Mouse (Mus musculus) limb, embryonic 11.5 days (tissue): ENCODE data around the gene Serbp1. TPM values are rescaled to one million over a fixed set of nuclear protein-coding genes. Genes with fewer than 3 reads are reported as not detected.

Experiments
- ATAC-seq: fragments of 200-750 bp; cut with Nextera tagmentation; 2 replicates; pipeline ENCODE4 v1.8.0; 2017; ENCODE audit warnings: low read depth; ENCODE audit not compliant: insufficient number of reproducible peaks, low FRiP score, low TSS enrichment
- DNase-seq: peaks from one replicate; pipeline ENCODE4 v3.0.0-alpha.2; 2015; ENCODE audit warnings: low spot score
- H3K27ac ChIP-seq: fragments of 300-500 bp; sonication (generic); replicated peaks from 2 replicates; pipeline ENCODE4 v1.5.1; 2014; ENCODE audit warnings: low read depth, mild to moderate bottlenecking, low read length
- H3K27me3 ChIP-seq: fragments of 300-500 bp; sonication (generic); 2 replicates; pipeline ENCODE4 v1.6.1; 2014; ENCODE audit warnings: mild to moderate bottlenecking, low read length, mixed read lengths; ENCODE audit not compliant: control insufficient read depth, insufficient read depth
- H3K36me3 ChIP-seq: fragments of 300-500 bp; sonication (generic); 2 replicates; pipeline ENCODE4 v1.6.1; 2014; ENCODE audit warnings: mild to moderate bottlenecking, low read length, moderate library complexity, mixed read lengths; ENCODE audit not compliant: control insufficient read depth, insufficient read depth
- H3K4me1 ChIP-seq: fragments of 300-500 bp; sonication (generic); 2 replicates; pipeline ENCODE4 v1.6.1; 2014; ENCODE audit warnings: low read length, mixed read lengths; ENCODE audit not compliant: control insufficient read depth, insufficient read depth
- H3K4me2 ChIP-seq: fragments of 300-500 bp; sonication (generic); 2 replicates; pipeline ENCODE4 v1.6.1; 2014; ENCODE audit warnings: low read depth, mild to moderate bottlenecking, moderate library complexity; ENCODE audit not compliant: severe bottlenecking
- H3K4me3 ChIP-seq: fragments of 300-500 bp; sonication (generic); 2 replicates; pipeline ENCODE4 v1.5.1; 2014; ENCODE audit warnings: low read depth, low read length
- H3K9ac ChIP-seq: fragments of 300-500 bp; sonication (generic); 2 replicates; pipeline ENCODE4 v1.6.1; 2014; ENCODE audit warnings: mild to moderate bottlenecking, low read length
- H3K9me3 ChIP-seq: fragments of 300-500 bp; sonication (generic); 2 replicates; pipeline ENCODE4 v1.6.1; 2016; ENCODE audit warnings: low read length; ENCODE audit not compliant: control insufficient read depth
- WGBS: fragments of 180-500 bp; shearing (Covaris S2); extraction: QIAGEN DNeasy Blood & Tissue Kit; methylation state at CpG from one replicate; pipeline ENCODE4 v1.1.7; 2014; 5-methylcytosine and 5-hydroxymethylcytosine counted together
- polyA plus RNA-seq: library from polyadenylated mRNA; unstranded; fragments of >200 nt; fragmentation: Nextera tagmentation; extraction: Ambion mirVana; gene quantifications from 2 replicates; pipeline ENCODE4 v1.2.1, GENCODE M21; 2014

Serbp1 gene
- polyA plus RNA-seq, 1 experiment from 2014 or later: 639 TPM

DNA sequence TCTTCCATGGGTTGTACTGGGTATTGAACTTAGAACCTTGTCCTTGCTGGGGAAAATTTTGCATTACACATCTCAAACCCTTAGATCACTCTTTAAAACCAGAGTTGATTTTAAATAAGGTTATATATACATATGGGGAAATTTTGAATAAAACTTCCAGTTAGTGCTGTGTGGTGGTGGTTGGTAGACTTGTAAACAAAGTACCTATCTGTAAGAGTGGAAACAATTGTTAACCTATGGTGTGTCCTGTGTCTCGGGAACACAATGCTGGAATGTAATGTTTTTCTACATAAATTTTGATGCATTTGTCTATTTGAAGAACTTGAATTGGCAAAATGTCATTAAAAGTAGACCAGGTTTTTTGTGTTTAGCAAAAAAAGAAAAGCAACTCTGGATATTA lies 31.0 kb downstream of the Serbp1 start:
- ATAC-seq: no peak
- WGBS: 19% methylated on average over 1 of the region's 1 CpGs
- H3K9me3 ChIP-seq: no peaks in the 10 kb centered on the region
- DNase-seq: no peak
- peak overlapping the region; percentile 24 for H3K4me3 ChIP-seq
- peaks cover 3% of the 10 kb centered on the region; the same call in 1 of the 2 replicates for H3K36me3 ChIP-seq
- H3K27me3 ChIP-seq: no peaks in the 10 kb centered on the region
- no peaks in the 10 kb centered on the region for H3K4me1 ChIP-seq
- no peak overlapping the region for H3K27ac ChIP-seq
- peak overlapping the region; percentile 72 for H3K4me2 ChIP-seq
- no peak overlapping the region for H3K9ac ChIP-seq

- Histone ChIP-seq H3K27ac (no peak overlapping the region), H3K4me1 (no peaks in the 10 kb centered on the region), H3K27me3 (no peaks in the 10 kb centered on the region), H3K4me3 (peak overlapping the region; percentile 24), H3K4me2 (peak overlapping the region; percentile 72), H3K9ac (no peak overlapping the region), H3K9me3 (no peaks in the 10 kb centered on the region), H3K36me3 (peaks cover 3% of the 10 kb centered on the region; the same call in 1 of the 2 replicates)
- DNase-seq (no peak), ATAC-seq (no peak)
- 59% methylated on average over 2 of the region's 2 CpGs for WGBS
These were observed 31.5 kb downstream of the Serbp1 start for GRCm38 (mm10) chr6:67269459-67269858.

GRCm38 (mm10) chr6:67277944-67278343 lies 40.0 kb downstream of the Serbp1 start:
- H3K36me3 ChIP-seq: peaks cover 4% of the 10 kb centered on the region; the same call in 1 of the 2 replicates
- WGBS: 86% methylated on average over 5 of the region's 5 CpGs

GRCm38 (mm10) chr6:67281614-67282197 lies 43.7 kb downstream of the Serbp1 start:
- Histone ChIP-seq H3K4me2 (no peak overlapping the region), H3K27ac (no peak overlapping the region), H3K9me3 (no peaks in the 10 kb centered on the region), H3K4me1 (no peaks in the 10 kb centered on the region), H3K27me3 (no peaks in the 10 kb centered on the region), H3K4me3 (no peak overlapping the region), H3K36me3 (peaks cover 3% of the 10 kb centered on the region; the same call in 1 of the 2 replicates), H3K9ac (no peak overlapping the region)
- DNase-seq (no peak), ATAC-seq (no peak)
- 71% methylated on average over 9 of the region's 9 CpGs for WGBS

More at GRCm38 (mm10) chr6:67277944-67278343, 40.0 kb downstream of the Serbp1 start:
- DNase-seq (no peak), ATAC-seq (no peak)
- no peak overlapping the region for H3K9ac ChIP-seq
- H3K27ac ChIP-seq: no peak overlapping the region
- no peaks in the 10 kb centered on the region for H3K9me3 ChIP-seq
- no peak overlapping the region for H3K4me3 ChIP-seq
- H3K4me1 ChIP-seq: no peaks in the 10 kb centered on the region
- H3K27me3 ChIP-seq: no peaks in the 10 kb centered on the region
- no peak overlapping the region for H3K4me2 ChIP-seq

GRCm38 (mm10) chr6:67282897-67283296 lies 44.9 kb downstream of the Serbp1 start:
- no peak overlapping the region for H3K4me3 ChIP-seq
- H3K9me3 ChIP-seq: no peaks in the 10 kb centered on the region
- no peak for DNase-seq
- no peaks in the 10 kb centered on the region for H3K27me3 ChIP-seq
- no peaks in the 10 kb centered on the region for H3K4me1 ChIP-seq
- no peak overlapping the region for H3K4me2 ChIP-seq
- no peak overlapping the region for H3K27ac ChIP-seq
- ATAC-seq: no peak
- H3K36me3 ChIP-seq: peaks cover 3% of the 10 kb centered on the region; the same call in 1 of the 2 replicates
- no peak overlapping the region for H3K9ac ChIP-seq
- 96% methylated on average over 1 of the region's 1 CpGs for WGBS

- no peak for ATAC-seq
These were observed 54.2 kb downstream of the Serbp1 start for GRCm38 (mm10) chr6:67292042-67292623.

GRCm38 (mm10) chr6:67296126-67296525 lies 58.1 kb downstream of the Serbp1 start:
- no peaks in the 10 kb centered on the region; the same call in 1 of the 2 replicates for H3K36me3 ChIP-seq
- ATAC-seq: no peak
- 45% methylated on average over 5 of the region's 5 CpGs for WGBS

More at GRCm38 (mm10) chr6:67292042-67292623, 54.2 kb downstream of the Serbp1 start:
- H3K4me1 ChIP-seq: no peaks in the 10 kb centered on the region
- no peak overlapping the region for H3K9ac ChIP-seq
- H3K4me3 ChIP-seq: no peak overlapping the region
- H3K27me3 ChIP-seq: no peaks in the 10 kb centered on the region
- H3K9me3 ChIP-seq: no peaks in the 10 kb centered on the region
- no peaks in the 10 kb centered on the region; the same call in 1 of the 2 replicates for H3K36me3 ChIP-seq
- no peak overlapping the region for H3K27ac ChIP-seq
- DNase-seq: no peak
- WGBS: 84% methylated on average over 5 of the region's 5 CpGs
- H3K4me2 ChIP-seq: no peak overlapping the region

DNA sequence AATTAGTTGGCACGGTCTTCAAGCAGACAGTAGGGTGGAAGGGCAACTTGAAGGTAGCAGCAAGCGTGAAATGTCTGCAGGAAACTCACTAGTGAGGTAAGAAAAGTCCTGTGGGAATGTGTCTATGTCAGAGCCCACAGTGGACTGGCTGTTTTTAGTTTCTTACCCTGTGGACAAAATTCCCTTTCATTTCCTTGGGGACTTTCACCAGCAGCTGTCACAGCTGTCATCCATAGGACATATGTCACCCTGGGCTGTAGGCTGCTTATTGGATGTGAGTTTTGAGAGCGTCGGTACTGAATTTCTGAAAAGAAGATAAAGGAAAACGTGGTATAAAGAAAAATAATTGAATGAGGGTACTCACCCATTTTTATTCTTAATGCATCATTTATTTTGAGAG lies 60.8 kb downstream of the Serbp1 start:
- 87% methylated on average over 5 of the region's 5 CpGs for WGBS
- Histone ChIP-seq H3K36me3 (no peaks in the 10 kb centered on the region), H3K4me1 (no peaks in the 10 kb centered on the region), H3K27ac (no peak overlapping the region), H3K9ac (no peak overlapping the region), H3K27me3 (no peaks in the 10 kb centered on the region), H3K4me2 (no peak overlapping the region), H3K9me3 (no peaks in the 10 kb centered on the region), H3K4me3 (no peak overlapping the region)
- DNase-seq: no peak
- ATAC-seq: no peak

More at GRCm38 (mm10) chr6:67296126-67296525, 58.1 kb downstream of the Serbp1 start:
- DNase-seq: no peak
- no peaks in the 10 kb centered on the region for H3K4me1 ChIP-seq
- H3K9ac ChIP-seq: no peak overlapping the region
- no peaks in the 10 kb centered on the region for H3K9me3 ChIP-seq
- H3K27ac ChIP-seq: no peak overlapping the region
- H3K4me3 ChIP-seq: no peak overlapping the region
- no peaks in the 10 kb centered on the region for H3K27me3 ChIP-seq
- no peak overlapping the region for H3K4me2 ChIP-seq
